7 mouse cellular contexts compared by ENCODE assay signal in the genomic region with DNA sequence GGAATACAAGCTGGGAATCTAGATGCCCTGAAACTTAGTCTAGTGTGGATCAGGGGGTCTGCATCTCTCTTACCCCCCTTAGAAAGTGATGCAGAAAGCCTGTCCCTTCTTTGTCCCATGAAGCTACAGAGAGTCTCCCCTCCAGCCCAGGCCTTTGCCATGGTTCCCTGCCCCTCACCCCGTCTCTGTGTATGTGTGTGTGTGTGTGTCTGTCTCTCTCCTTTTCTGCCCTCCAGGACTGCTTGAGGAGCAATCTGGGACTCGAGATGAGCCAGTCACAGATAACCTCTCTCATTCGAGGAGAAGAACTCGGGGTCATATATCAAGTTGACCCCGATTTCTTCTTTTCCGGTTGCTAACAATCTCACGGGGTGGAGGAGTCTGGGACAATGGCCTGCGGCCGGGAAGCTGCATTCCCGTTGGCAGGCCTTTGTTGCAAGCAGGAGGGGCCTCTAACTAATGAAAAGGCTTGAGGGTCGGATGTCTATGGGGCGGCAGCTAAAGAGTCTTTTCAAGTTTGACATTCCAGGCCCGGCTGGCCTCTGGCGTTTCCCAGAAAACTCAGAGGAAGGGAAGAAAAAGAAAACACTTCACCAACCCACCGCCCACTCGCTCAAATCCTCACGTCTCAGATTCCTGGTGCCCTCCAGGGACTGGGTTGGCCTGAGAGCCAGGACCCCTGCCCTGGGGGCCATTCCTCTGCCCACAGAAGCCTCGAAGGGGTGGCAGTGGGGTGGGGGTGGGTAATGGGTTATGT. TPM values are rescaled to one million over a fixed set of nuclear protein-coding genes. Genes with fewer than 3 reads are reported as not detected.
A peak's percentile ranks its signal among the peaks of the same experiment; 100 is the strongest.
DNase-seq lines count a peak whose midpoint lies in the region; ATAC-seq and TF ChIP-seq lines count a peak whose summit lies in the region.

No protein-coding gene starts in this region.

- no peaks in the 10 kb centered on the region for H3K27me3 ChIP-seq in lung, embryonic 14.5 days (ENCODE audit: insufficient read depth, low read length)
- peaks cover 49% of the 10 kb centered on the region for H3K27me3 ChIP-seq in embryonic facial prominence, embryonic 10.5 days (replicated peaks; ENCODE audit: low read depth, poor library complexity, severe bottlenecking)
- H3K27me3 ChIP-seq in hindbrain, embryonic 16.5 days (replicated peaks; ENCODE audit: control insufficient read depth, insufficient read depth, low read length), result peaks cover 4% of the 10 kb centered on the region; the same call in 1 of the 2 replicates

- H3K9ac ChIP-seq in lung, embryonic 14.5 days, result peak overlapping the region; percentile 15; the same call in 1 of the 2 replicates
- H3K9ac ChIP-seq in hindbrain, embryonic 16.5 days (ENCODE audit: low read depth, low read length), result no peak overlapping the region

- peak overlapping the region; percentile 72 for H3K27ac ChIP-seq in lung, embryonic 14.5 days (ENCODE audit: low read depth)
- H3K27ac ChIP-seq in embryonic facial prominence, embryonic 10.5 days (replicated peaks), result peak overlapping the region; percentile 86
- H3K27ac ChIP-seq in hindbrain, embryonic 16.5 days (ENCODE audit: low read depth, low read length), result peak overlapping the region; percentile 61

- no peak overlapping the region for H3K4me3 ChIP-seq in lung, embryonic 14.5 days (ENCODE audit: low read depth, low read length)
- peak overlapping the region; percentile 39 for H3K4me3 ChIP-seq in embryonic facial prominence, embryonic 10.5 days
- no peak overlapping the region for H3K4me3 ChIP-seq in hindbrain, embryonic 16.5 days (ENCODE audit: low read length)

- H3K9me3 ChIP-seq in lung, embryonic 14.5 days (ENCODE audit: low read depth, low read length), result no peaks in the 10 kb centered on the region
- H3K9me3 ChIP-seq in embryonic facial prominence, embryonic 10.5 days, result no peaks in the 10 kb centered on the region
- H3K9me3 ChIP-seq in hindbrain, embryonic 16.5 days (ENCODE audit: control insufficient read depth, low read length), result no peaks in the 10 kb centered on the region

- peak overlapping the region; percentile 25; the same call in 1 of the 2 replicates for H3K4me2 ChIP-seq in lung, embryonic 14.5 days
- H3K4me2 ChIP-seq in hindbrain, embryonic 16.5 days (ENCODE audit: low read length), result no peak overlapping the region

- WGBS in lung, embryonic 14.5 days, result 9% methylated on average over 18 of the region's 18 CpGs
- WGBS in embryonic facial prominence, embryonic 10.5 days, result 3% methylated on average over 18 of the region's 18 CpGs
- 6% methylated on average over 18 of the region's 18 CpGs for WGBS in hindbrain, embryonic 16.5 days

- peak; percentile 65 for DNase-seq in lung, embryonic 14.5 days
- no peak for DNase-seq in lung, postnatal 36 days
- peak; percentile 70 for DNase-seq in embryonic facial prominence, embryonic 10.5 days (ENCODE audit: low spot score)
- DNase-seq in retina, embryonic 14.5 days (ENCODE audit: low spot score), result peak; percentile 77
- no peak for DNase-seq in T-cell, adult 2 months (ENCODE audit: low spot score)
- no peak for DNase-seq in frontal cortex, postnatal 14 days (ENCODE audit: low spot score in 2 of 2)

- no peak for TF ChIP-seq CTCF in lung, embryonic 14.5 days (IDR thresholded peaks at IDR 0.05; ENCODE audit: low read depth)

- ATAC-seq in lung, embryonic 14.5 days (ENCODE audit: insufficient read depth), result peak; percentile 19; the same call in 1 of the 2 replicates
- 0 out of 2 replicates have a peak, but pooled peaks have one; percentile 17 for ATAC-seq in hindbrain, embryonic 16.5 days

- H3K4me1 ChIP-seq in lung, embryonic 14.5 days (ENCODE audit: insufficient read depth), result peaks cover 23% of the 10 kb centered on the region
- peaks cover 70% of the 10 kb centered on the region for H3K4me1 ChIP-seq in embryonic facial prominence, embryonic 10.5 days
- H3K4me1 ChIP-seq in hindbrain, embryonic 16.5 days (ENCODE audit: control insufficient read depth, insufficient read depth, low read depth, low read length), result peaks cover 10% of the 10 kb centered on the region

- H3K36me3 ChIP-seq in lung, embryonic 14.5 days (ENCODE audit: insufficient read depth), result no peaks in the 10 kb centered on the region
- no peaks in the 10 kb centered on the region for H3K36me3 ChIP-seq in embryonic facial prominence, embryonic 10.5 days (replicated peaks)
- no peaks in the 10 kb centered on the region for H3K36me3 ChIP-seq in hindbrain, embryonic 16.5 days (ENCODE audit: control insufficient read depth, insufficient read depth, low read length)

RNA-seq across cellular contexts. Expression of a gene that starts 5.5 kb away (rescaled TPM):
- 5.4 and 6.4 TPM in 2 replicates for polyA plus RNA-seq in lung, embryonic 14.5 days (2014; fragmentation: Nextera tagmentation; extraction: Ambion mirVana)
- polyA plus RNA-seq in embryonic facial prominence, embryonic 10.5 days (2016; fragmentation: Nextera tagmentation; extraction: Ambion mirVana), result 13.6 and 16.7 TPM in 2 replicates
- polyA plus RNA-seq in hindbrain, embryonic 16.5 days (2015; fragmentation: Nextera tagmentation; extraction: Ambion mirVana), result 7.5 and 8.9 TPM in 2 replicates

RNA-seq across cellular contexts. Expression of a gene that starts 10.7 kb away (rescaled TPM):
- 35.8 and 40.8 TPM in 2 replicates for polyA plus RNA-seq in lung, embryonic 14.5 days (2014; fragmentation: Nextera tagmentation; extraction: Ambion mirVana)
- 43.5 and 44.6 TPM in 2 replicates for polyA plus RNA-seq in embryonic facial prominence, embryonic 10.5 days (2016; fragmentation: Nextera tagmentation; extraction: Ambion mirVana)
- polyA plus RNA-seq in hindbrain, embryonic 16.5 days (2015; fragmentation: Nextera tagmentation; extraction: Ambion mirVana), result 67.3 and 68.4 TPM in 2 replicates

Comparison
In these comparisons a context has a peak if more than half of its experiments do, and no peak if none do; other contexts are left out.
1. DNase-seq: peak in lung, embryonic 14.5 days (single experiment), embryonic facial prominence, embryonic 10.5 days (single experiment) and retina, embryonic 14.5 days (single experiment); none in lung, postnatal 36 days (single experiment), T-cell, adult 2 months (single experiment) and frontal cortex, postnatal 14 days (0 of 2).
2. Peak in every context shown above with its lines, with median percentiles within 50 percentile points of each other: H3K27ac ChIP-seq.